Mouse (Mus musculus) CH12F3 (cell line): ENCODE results near the gene Enoph1.

Experiments used
- in situ Hi-C: fragments of 300-500 bp; cut with MboI; formaldehyde crosslinking; loops from 2 replicates; pipeline ENCODE4 v1.14.3; 2020; ENCODE audit warnings: low sequenced_read_pairs

Enoph1 gene

DNA sequence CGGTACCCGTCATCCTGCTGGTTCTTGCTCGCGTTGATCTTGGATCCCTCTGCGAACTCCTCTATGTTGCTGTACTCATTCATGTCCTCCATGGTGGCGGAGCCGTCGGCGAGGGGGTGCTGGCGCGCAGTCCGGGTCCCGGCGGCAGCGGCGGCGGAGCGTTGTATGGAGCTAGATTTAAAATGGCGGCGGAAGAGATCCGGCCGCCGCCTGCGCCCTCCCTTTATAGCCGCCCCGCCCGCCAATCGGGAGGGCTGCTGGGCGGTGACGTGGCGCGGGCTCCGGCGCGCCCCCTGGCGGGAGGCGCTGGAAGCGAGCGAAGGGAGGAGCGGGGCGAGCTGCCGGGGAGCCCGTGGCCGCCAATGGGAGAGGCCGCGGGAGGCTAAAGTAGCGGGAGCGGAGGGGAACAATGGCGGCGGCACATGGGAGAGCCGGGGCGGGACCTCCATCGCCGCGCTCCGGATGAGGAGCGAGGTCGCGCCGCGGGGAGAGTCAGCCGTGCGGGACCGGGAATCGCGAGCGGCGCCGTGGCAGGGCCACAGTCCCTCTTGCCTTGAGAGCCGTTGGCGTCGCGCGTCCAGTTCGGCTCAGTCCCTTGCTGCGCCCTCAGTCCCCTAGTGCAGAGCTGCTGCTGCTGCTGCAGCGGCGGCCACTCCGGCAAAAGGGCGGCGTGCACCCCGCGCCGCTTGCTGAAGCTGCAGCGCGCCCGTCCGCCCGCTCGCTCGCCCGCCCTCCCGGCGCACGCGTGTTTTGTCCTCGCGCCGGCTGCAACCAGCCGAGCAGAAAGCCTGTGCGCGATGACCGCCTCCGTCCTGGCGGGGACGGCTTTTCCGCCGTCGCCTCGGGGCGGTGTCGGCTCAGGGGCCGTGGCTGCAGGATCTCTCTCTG, 827 bp upstream of the Enoph1 start:
- in situ Hi-C loops, result loop anchor here (10.0 kb wide), 1 partner anchor 54 kb away; no protein-coding TSS in a partner anchor

DNA sequence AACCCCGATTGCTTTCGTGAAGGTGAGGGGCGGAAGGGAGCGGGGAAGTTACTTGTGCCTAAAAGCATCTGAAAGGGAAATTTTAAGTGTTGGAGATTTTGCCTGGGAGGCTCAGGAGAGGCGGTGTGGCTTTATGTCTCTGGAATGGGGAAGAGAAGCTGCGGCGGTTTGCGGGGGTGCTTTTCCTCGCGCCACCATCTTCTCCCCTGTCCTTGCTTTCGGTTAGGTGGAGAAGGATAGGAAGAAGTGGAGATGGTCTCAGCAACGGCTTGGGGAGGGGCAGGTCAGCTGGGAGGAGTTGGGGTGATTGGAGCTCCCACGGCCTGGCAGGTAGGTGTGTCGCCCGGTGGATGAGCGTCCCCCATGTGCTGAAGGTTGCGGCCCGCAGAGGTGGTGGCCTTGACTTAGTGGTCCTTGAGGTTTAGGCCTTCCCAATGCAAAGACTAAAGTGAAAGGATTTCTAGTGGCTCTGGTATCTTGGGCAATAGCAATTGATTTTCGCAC, 548 bp downstream of the Enoph1 start:
- in situ Hi-C loops, result no loop called here

DNA sequence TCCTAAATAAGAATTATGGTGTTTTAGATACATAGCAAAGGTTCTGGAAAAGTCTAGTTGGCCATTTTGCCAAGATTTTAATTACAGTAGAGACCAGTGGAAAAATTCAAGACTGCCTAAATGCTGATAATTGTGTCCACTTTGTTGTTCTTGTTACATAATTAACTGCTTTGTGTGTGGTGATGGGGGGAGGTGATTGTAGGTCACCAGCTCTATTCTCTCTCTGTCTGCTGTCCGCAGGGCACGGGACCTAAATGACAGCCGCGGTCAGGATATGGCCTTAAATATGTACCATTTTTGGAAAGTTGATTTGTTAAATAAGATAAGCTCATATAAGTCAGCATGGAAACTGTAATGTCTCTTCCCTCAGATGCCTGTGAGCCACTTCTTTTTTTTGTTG, 1.5 kb downstream of the Enoph1 start:
- in situ Hi-C loops, result no loop called here

DNA sequence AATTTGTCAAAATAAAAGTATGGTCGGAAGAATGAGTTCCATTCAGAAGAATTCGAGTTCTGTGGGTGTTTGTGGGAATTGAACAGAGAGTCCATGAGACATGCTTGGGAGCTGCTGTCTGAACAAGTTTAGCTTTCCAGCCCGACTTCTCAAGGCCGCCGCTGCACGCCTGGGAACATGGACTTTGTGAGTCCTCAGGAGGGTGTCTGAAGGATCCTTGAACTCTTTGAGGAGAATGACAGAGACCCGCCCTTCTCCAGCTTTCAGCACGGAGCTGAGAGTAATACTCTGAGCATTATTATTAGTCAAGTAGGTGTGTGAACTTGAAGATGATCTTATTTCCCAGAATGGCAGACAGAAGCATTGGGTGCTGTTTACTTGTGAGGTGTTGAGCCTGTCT, 2.7 kb downstream of the Enoph1 start:
- in situ Hi-C loops, result no loop called here

DNA sequence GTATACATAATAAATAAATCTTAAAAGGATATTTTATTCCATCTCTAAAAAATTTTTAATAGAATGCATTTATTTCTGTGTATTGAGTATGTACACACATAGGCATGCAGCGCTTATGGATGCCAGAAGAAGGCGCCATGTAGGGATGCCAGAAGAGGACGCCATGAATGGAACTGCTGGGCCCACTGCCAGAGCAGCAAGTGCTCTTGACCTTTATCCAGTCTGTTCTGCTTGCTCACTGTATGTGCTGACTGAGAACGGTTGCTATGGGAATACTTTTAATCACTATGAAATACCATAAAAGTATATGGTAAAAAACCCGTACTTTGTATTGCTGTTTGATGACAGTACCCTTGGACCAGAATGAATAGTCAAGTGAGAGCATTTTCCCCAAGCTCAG, 3.6 kb downstream of the Enoph1 start:
- in situ Hi-C loops, result no loop called here

DNA sequence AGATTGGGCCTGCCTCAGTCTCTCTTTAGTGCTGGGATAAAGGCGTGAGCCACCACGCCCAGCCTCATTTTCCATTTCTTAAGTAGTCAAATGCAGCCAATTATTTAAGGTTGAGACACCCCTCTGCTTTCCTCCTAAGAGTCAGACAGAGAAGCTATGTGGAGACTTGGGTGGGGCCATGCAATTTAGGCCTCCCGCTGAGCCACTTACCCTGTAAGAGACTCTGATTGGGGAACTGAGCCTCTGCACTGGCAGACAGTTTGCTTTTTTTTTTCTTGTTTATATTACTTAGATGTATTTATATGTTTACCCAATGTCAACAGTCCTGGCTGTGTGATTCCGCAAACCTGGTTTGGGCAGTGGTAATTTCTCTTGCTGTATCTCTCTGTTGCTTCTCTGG, 4.2 kb downstream of the Enoph1 start:
- in situ Hi-C loops, result no loop called here

DNA sequence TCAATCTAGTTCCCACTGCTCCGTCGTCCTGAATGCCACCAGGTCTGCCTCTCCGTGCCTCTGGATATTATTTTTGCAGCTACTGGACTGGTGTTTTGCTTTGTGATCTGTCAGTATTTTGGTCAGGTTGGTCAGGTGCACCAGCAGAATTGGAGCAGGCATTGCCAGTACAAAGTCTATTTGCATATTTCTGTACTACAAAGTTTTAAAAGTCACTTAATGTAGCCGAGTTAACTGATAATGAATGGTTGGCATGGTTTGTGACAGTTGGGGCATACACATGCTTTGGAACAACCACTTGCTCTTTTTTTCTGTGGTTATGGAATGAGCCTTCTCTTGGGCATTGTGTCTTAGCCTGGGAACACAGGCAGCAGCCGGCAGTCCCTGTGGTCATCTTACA, 4.8 kb downstream of the Enoph1 start:
- in situ Hi-C loops, result no loop called here

DNA sequence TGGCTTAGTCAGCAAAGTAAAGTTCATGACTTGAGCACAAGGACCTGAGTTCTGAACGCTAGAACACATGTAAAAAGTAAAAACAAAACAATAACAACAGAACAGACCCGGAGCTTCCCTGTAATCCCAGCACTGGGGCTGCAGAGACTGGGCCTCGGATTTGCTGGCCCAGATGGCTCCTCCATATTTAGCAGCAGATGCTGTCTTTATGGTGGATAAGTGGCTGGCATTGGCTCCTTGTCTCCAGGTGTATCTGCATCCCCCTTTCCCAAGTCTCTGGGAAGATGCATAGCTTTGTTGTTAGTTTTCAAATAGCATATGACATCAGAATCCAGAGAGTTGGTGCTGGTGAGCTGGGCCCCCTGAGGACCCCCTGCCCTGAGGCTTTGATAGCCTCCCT, 6.3 kb downstream of the Enoph1 start:
- in situ Hi-C loops, result no loop called here

DNA sequence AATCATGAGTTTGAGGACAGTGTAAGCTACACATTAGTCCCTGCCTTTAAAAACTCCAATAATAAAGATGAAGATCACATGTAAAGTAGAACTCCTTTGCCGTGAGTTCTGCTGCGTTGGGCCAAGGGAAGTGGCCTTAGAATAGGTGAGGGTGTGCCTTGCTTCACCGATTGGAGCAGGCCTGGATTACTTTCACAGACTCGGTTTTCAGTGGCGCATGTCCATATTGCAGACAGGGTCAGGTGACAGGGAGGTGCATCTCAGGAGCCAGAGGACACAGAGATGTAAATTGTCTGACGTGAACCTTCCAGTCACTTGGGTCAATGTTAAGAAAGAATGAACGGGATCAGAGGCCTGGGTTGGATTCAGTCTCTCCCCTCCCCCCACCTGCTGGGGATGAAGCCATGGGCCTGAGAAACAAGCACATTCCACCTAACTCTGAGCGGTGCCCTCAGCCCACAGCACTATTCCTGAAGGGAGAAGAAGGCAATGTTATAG, 7.4 kb downstream of the Enoph1 start:
- in situ Hi-C loops, result no loop called here

DNA sequence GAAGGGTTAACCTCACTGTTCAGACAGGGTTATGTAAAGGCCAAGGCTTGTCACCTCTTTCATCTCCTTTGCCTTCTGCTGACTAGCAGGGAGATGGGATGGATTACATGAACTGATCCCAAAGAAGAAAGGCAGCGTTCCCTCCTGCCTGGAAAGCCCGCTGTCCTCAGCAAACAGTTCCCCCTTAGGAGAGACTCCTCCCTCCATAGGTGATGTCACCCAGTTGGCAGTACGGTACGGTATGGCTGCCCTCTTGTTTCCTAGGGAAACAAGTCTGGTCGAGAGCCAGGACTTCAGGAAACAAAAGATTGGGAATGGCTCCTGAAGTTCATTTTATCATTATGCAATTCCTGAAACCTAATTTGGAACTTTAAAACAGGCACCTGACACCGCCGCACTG, 8.1 kb downstream of the Enoph1 start:
- in situ Hi-C loops, result no loop called here

DNA sequence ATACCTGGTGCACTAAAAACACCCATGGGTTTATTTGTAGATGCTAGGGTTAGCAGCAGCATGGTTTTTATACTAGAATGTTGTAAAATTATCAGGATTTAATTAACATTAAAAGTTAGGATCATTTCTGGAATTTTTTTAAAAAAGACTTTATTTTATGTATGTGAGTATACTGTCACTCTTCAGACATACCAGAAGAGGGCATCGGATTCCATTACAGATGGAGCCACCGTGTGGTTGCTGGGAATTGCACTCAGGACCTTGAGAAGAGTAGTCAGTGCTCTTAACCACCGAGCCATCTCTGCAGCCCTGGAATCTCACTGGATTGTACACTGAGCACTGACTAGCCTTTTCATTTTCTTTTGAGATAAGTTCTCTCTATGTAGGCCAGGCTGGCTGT, 10.1 kb downstream of the Enoph1 start:
- in situ Hi-C loops, result no loop called here

DNA sequence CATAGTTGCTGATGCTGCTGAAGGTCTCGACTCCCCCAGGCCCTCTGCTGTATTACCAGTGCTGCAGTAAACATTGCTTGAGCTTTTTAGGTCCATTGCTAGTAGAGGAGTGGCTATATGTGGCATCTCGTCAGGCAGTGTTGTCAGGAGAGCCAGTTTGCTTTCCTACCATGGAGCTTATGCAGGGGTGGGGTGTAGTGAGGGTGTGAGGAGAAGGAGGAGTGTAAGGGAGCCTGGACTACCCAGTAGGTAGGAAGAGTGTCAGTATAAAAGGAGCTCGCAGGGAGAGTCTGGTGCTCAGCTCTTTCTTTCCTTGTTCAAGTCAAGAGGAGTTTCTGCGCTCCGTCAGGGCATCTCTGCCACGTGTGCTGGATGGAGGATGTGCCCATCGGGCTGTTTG, 12.9 kb downstream of the Enoph1 start:
- in situ Hi-C loops, result no loop called here

DNA sequence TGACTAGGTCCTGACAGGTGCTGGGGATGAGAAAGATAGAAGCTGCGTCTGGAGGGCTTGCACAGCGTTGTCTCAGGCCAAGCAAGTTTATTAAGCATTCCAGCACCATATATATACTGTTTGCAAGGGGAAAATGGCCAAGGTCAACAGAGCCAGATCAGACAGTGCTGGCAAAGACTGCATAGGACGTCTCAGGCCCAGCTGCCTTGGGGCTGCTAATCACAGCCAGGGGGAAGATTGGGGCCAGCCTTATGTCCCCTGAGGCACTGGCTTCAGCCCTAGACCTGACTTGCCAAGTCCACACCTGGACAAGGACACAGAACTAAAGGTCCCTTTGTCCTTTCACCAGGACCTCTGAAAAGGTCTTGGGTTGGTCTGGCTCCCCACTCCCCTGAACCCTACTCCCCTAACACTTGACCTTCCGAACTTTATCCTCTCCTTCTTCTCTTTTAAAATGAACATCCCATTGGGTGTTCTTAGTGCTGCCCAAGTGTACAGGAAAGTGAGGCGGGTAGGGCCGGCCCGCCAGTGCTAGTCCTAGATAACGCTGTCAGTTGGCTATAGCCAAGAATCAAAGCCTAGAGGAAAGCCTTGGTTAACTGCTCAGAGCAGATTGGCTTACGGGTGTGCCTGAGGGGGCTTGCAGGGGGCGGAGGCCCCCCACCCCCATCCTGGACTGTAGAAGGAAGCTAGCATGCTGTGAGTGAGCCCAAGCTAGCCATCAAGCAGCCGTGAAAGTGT, 15.2 kb downstream of the Enoph1 start:
- in situ Hi-C loops, result no loop called here

DNA sequence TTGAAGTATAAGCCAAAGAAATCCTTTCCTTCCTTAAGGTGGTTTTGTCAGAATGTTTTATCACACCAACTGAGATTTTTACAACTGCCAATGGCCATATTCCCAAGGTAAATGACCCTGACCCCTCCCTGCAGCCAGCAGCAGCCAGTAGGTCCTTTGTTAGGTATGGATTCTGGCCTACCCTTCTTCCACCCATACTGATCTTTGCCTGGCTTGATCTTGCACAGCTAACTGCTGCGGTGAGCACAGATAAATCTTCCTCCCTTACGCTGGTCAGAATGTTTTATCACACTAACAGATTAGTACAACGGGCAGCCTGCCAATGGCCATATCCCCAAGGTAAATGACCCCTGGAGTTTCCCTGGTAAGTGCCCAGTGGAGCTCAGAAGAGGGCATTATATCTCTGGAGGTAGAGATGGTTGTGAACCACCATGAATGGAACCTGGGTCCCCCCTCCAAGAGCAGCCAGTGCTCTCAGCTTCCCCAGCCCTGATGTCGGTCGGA, 16.1 kb downstream of the Enoph1 start:
- in situ Hi-C loops, result no loop called here

DNA sequence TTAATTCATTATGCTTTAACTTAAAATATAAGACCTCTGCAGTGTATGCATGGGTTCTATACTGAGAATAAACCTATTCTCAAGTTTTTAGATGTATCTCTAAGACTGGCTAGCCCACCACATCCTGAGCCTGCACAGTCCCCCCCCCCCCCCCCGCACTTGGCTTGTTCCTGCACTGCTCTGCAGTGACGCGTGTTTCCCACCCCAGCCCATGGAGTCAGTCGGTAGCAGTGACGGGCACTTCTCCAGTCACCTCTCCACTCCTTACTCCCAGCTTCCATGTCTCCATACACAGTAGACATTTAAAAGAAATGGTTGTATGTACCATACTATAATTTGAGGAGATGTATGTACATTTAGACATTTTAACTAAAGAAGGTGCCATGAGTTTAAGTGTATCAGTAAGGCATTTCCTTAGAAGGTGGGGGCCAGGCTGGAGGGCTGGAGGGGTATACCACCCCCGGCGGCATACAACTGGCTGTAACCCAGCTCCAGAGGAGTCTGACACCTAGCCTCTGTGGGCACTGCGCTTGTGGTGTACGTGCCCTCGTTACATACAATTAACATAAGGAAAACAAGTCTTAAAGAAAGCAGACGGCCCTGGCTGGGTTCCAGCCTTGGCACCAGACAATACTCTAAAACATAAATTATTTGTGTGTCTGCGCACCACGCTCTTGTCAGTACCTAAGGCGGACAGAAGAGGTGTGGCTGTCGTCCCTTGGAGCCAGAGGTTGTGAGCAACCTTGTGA, 17.9 kb downstream of the Enoph1 start:
- in situ Hi-C loops, result no loop called here

DNA sequence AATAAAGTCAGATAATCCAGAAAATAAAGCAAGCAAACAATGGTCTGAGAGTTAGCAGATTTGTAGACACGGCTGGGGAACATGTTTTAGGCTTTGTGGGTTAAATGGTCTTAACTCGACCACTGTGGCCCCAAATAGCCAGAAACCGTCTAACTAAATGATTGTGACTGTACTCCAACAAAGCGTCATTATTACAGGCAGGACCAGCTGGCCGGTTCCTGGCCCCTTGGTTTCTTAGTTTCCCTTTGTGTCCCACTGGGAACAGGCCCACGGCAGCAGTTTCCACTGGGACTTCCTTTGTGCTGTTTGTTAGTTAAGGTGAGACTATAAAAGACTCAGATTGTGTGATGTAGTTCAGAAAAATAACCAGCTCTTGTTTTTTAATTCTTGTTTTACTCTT, 18.9 kb downstream of the Enoph1 start:
- in situ Hi-C loops, result no loop called here

DNA sequence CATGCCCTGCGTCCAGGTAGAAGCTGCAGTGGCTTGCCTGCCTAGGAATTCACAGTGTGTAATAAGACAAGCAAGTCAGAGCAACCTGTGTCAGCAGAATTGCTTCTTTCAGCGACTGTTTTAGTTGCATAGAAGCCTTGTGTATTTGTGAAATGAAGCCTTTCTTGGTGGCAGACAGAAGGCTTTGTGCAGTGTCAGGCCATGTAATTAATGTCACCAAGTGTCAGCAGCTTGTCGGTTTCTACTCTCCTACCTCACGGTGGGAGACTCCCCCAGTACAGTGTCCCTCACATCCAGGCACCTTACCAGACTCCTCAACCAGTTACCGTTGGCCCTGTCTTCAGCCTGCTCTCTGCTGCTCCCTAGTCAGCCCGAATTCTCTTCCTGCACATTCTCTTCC, 19.5 kb downstream of the Enoph1 start:
- in situ Hi-C loops, result no loop called here

DNA sequence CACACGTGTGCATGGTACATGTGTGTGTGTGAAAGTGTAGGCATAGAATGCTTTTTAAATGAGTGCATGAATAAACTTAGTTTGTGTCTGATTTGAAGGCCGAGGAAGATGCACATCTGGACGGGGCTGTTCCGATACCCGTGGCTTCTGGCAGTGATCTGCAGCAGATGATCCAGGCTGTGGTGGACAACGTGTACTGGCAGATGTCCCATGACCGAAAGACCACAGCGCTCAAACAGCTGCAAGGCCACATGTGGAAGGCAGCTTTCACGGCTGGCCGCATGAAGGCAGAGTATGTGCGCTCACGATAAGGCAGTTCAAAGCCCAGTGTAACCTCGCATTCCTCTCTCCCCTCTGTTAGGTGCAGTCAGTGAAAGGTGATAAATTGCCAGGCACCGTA, 21.1 kb downstream of the Enoph1 start:
- in situ Hi-C loops, result no loop called here

DNA sequence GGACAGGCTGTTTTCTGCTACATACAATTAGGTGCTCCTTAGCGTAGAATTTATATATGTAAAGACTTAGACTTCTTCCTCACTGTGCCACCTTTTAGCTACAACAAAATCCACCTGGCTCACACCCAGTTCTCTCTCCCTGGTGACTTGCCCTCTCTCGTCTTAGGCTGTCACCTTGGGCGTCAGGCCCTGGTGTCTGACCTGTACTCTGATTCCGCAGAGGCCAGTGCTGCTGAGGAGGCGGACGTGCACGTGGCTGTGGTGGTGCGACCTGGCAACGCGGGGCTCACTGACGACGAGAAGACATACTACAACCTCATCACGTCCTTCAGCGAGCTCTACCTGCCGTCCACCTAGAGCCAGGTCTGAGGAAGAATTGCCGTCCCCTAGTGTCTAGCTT, 27.8 kb downstream of the Enoph1 start:
- in situ Hi-C loops, result no loop called here

DNA sequence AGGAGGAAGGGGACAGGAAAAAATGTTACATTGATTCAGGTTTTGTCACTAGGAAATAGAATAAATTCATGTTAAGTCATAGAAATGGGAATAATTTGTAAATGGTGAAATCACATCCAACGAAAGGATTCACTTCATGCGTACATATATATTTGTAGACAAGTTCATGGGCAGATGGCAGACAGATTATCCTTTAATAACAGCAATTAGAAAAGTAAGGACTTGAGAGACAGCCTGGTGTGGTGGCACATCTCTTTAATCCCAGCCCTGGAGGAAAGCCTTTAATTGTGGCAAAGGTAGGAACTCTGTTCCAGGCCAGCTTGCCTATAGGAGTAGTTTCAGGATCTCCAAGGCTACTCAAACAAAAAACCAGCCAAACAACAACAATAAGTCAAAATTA, 29.7 kb downstream of the Enoph1 start:
- in situ Hi-C loops, result no loop called here

DNA sequence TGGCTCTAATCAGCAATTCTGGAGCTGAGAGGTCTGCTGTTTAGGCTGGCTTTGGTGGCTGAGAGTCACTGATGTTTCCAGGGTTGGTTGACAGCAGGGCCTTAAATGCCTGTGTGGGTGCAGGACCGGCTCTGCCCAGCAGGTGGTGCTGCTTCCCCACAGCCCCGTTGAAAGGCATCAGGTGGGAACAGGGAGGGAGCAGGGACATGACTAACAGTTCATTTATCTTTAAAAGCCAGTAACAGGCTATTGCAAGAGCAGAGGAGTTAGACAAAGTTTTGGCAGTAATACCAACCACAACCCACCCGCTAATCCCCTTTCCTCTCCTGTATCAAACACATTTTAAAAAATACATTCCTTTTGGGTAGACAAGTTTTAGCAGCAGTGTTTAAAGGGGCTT, 30.5 kb downstream of the Enoph1 start:
- in situ Hi-C loops, result loop anchor here (10.0 kb wide), 1 partner anchor 175 kb away; no protein-coding TSS in a partner anchor
